Mouse (Mus musculus): Measurements from ENCODE around the gene Gm43191.

- TF ChIP-seq SIN3A (IDR thresholded peaks at IDR 0.05; ENCODE audit: low read length) (no peak), POLR2A (IDR thresholded peaks at IDR 0.05; ENCODE audit: control insufficient read depth in 1 of 2, insufficient read depth in 1 of 2, low read depth in 1 of 2, low read length in 2 of 2, poor library complexity in 1 of 2) (no peak), CHD2 (IDR thresholded peaks at IDR 0.05; ENCODE audit: low read length) (no peak), ZC3H11A (IDR thresholded peaks at IDR 0.05; ENCODE audit: low read depth, low read length) (no peak), CTCF (IDR thresholded peaks at IDR 0.05 in 2 of 3, conservative IDR thresholded peaks at IDR 0.05 in 1 of 3; ENCODE audit: control insufficient read depth in 1 of 3, insufficient read depth in 1 of 3, low read depth in 2 of 3, low read length in 3 of 3, poor library complexity in 1 of 3, severe bottlenecking in 1 of 3) (no peak), EP300 (IDR thresholded peaks at IDR 0.05; ENCODE audit: low read depth in 1 of 2, low read length in 2 of 2) (no peak; a peak in 1 of 4 replicates), MAX (IDR thresholded peaks at IDR 0.05; ENCODE audit: low read length) (no peak), ELF1 (IDR thresholded peaks at IDR 0.05; ENCODE audit: low read depth, low read length) (no peak), UBTF (IDR thresholded peaks at IDR 0.05; ENCODE audit: borderline replicate concordance, insufficient read depth, low read depth, low read length) (no peak), MEF2A (IDR thresholded peaks at IDR 0.05; ENCODE audit: extremely low read depth, insufficient replicate concordance, low read depth, low read length, poor library complexity, severe bottlenecking) (no peak), ETS1 (IDR thresholded peaks at IDR 0.05; ENCODE audit: low read depth, low read length) (peak; percentile 27; the same call in 1 of the 2 replicates), POLR2AphosphoS2 (IDR thresholded peaks at IDR 0.05; ENCODE audit: low read length) (no peak), TAL1 (IDR thresholded peaks at IDR 0.05; ENCODE audit: low read length) (no peak)
These were observed 65.6 kb downstream of the Gm43191 start for GRCm38 (mm10) chr3:116615318-116616068.

Measured in MEL (cell line).